ENCODE assay signal across 8 mouse cellular contexts in the genomic region with DNA sequence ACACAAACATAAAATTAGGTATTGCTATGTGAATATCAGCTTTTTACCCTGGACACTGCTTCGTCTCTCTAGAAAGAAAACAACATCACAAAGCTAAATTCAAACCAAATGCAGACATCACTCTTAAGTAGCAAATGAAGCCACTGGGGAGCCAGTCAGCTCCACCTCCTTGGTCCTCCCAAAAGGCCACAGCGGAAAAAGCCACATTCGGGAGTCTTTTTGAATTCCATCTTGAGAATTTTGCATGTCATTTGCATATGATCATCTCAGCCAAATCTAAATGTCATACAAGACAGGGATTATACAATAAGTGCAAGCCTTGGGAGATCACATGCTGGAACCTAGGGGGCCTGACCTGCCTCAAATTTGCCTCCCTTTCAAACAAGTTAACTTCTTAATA.
DNase-seq lines count a peak whose midpoint lies in the region; ATAC-seq and TF ChIP-seq lines count a peak whose summit lies in the region.
"Had no signal": no experiment of that assay in that cellular context is flagged by ENCODE, and none has a peak within 500 bp of the region (broad histone marks: within the 10 kb centered on the region; RNA-seq: fewer than 3 reads in every experiment).

No protein-coding gene starts in this region.

- H3K27ac ChIP-seq in heart, embryonic 14.5 days (replicated peaks in 1 of 2; ENCODE audit: control insufficient read depth in 1 of 2, insufficient read depth in 1 of 2, low read depth in 2 of 2, low read length in 2 of 2) = peak overlapping the region; percentile 49 to 88; a peak in 3 of 4 replicates
- 0 out of 2 replicates have a peak overlapping the region, but pooled peaks have one; percentile 20 for H3K27ac ChIP-seq in lung, postnatal 0 days (ENCODE audit: low read length)
- H3K27ac ChIP-seq in embryonic facial prominence, embryonic 14.5 days (replicated peaks; ENCODE audit: low read depth, low read length) = peak overlapping the region; percentile 84

- 0 out of 2 replicates have a peak overlapping the region, but pooled peaks have one; percentile 40 for H3K4me2 ChIP-seq in heart, embryonic 14.5 days (ENCODE audit: low read length)
- H3K4me2 ChIP-seq in lung, postnatal 0 days (replicated peaks; ENCODE audit: low read depth, low read length) = no peak overlapping the region
- H3K4me2 ChIP-seq in embryonic facial prominence, embryonic 14.5 days (ENCODE audit: low read depth, low read length) = no peak overlapping the region

- H3K9me3 ChIP-seq in heart, embryonic 14.5 days (ENCODE audit: control insufficient read depth, low read length) = no peaks in the 10 kb centered on the region
- H3K9me3 ChIP-seq in lung, postnatal 0 days (ENCODE audit: low read length) = no peaks in the 10 kb centered on the region
- no peaks in the 10 kb centered on the region for H3K9me3 ChIP-seq in embryonic facial prominence, embryonic 14.5 days (ENCODE audit: control insufficient read depth, low read length)

- intact Hi-C loops in heart, postnatal 36 days (cut with DNase I) = loop anchor here (2.0 kb wide), 1 partner anchor 85 kb away; the partner anchor contains the start of gene Arid5b

- H3K4me3 ChIP-seq in heart, embryonic 14.5 days (ENCODE audit: control insufficient read depth in 1 of 2, insufficient read depth in 1 of 2, low read depth in 1 of 2, low read length in 2 of 2) = no peak overlapping the region
- no peak overlapping the region for H3K4me3 ChIP-seq in lung, postnatal 0 days (ENCODE audit: low read depth, low read length)
- H3K4me3 ChIP-seq in embryonic facial prominence, embryonic 14.5 days (ENCODE audit: low read depth, low read length) = no peak overlapping the region
- H3K4me3 ChIP-seq: erythroblast, embryonic 14.5 days had no signal

- no peaks in the 10 kb centered on the region for H3K27me3 ChIP-seq in heart, embryonic 14.5 days (ENCODE audit: control insufficient read depth, insufficient read depth, low read length)
- H3K27me3 ChIP-seq in lung, postnatal 0 days (replicated peaks; ENCODE audit: insufficient read depth, low read length) = no peaks in the 10 kb centered on the region
- H3K27me3 ChIP-seq in embryonic facial prominence, embryonic 14.5 days (replicated peaks; ENCODE audit: control insufficient read depth, insufficient read depth, low read length) = no peaks in the 10 kb centered on the region

- no peak overlapping the region for H3K9ac ChIP-seq in heart, embryonic 14.5 days (ENCODE audit: low read length)
- H3K9ac ChIP-seq in lung, postnatal 0 days (replicated peaks; ENCODE audit: low read depth) = no peak overlapping the region
- H3K9ac ChIP-seq in embryonic facial prominence, embryonic 14.5 days (ENCODE audit: low read depth, low read length) = no peak overlapping the region

- H3K4me1 ChIP-seq in heart, embryonic 14.5 days (ENCODE audit: control insufficient read depth in 2 of 2, insufficient read depth in 2 of 2, low read length in 2 of 2) = peaks cover 4 to 23% of the 10 kb centered on the region in 2 experiments
- H3K4me1 ChIP-seq in lung, postnatal 0 days (ENCODE audit: insufficient read depth, low read depth, low read length) = no peaks in the 10 kb centered on the region; the same call in 1 of the 2 replicates
- H3K4me1 ChIP-seq in embryonic facial prominence, embryonic 14.5 days (ENCODE audit: control insufficient read depth, insufficient read depth, low read length) = peaks cover 29% of the 10 kb centered on the region

- H3K36me3 ChIP-seq in heart, embryonic 14.5 days (ENCODE audit: control insufficient read depth, insufficient read depth, low read length) = no peaks in the 10 kb centered on the region
- no peaks in the 10 kb centered on the region for H3K36me3 ChIP-seq in lung, postnatal 0 days (ENCODE audit: insufficient read depth, low read length)
- peaks cover 11% of the 10 kb centered on the region; the same call in 1 of the 2 replicates for H3K36me3 ChIP-seq in embryonic facial prominence, embryonic 14.5 days (ENCODE audit: control insufficient read depth, insufficient read depth, low read length)

- no peak for DNase-seq in heart, postnatal 36 days
- DNase-seq in lung, postnatal 0 days (ENCODE audit: low spot score) = no peak
- no peak for DNase-seq in lung, postnatal 25 days (ENCODE audit: low spot score)
- no peak for DNase-seq in embryonic facial prominence, embryonic 14.5 days (ENCODE audit: low spot score)
- peak; percentile 13 for DNase-seq in naive thymus-derived CD4-positive, alpha-beta T cell, adult 2 months (ENCODE audit: low read depth)
- no peak for DNase-seq in embryo, embryonic 10 days (ENCODE audit: low spot score)

- 67% methylated on average over 3 of the region's 3 CpGs for WGBS in heart, embryonic 14.5 days
- WGBS in lung, postnatal 0 days = 74% methylated on average over 3 of the region's 3 CpGs
- 36% methylated on average over 3 of the region's 3 CpGs for WGBS in embryonic facial prominence, embryonic 14.5 days

- no peak for TF ChIP-seq EP300 in lung, postnatal 0 days (IDR thresholded peaks at IDR 0.05)

- no peak for ATAC-seq in heart, embryonic 14.5 days (ENCODE audit: insufficient number of reproducible peaks, insufficient read depth, low FRiP score, low read depth)
- ATAC-seq in lung, postnatal 0 days = no peak
- ATAC-seq in embryonic facial prominence, embryonic 14.5 days (ENCODE audit: low read depth) = no peak

- TF ChIP-seq CTCF in lung, postnatal 0 days (IDR thresholded peaks at IDR 0.05) = no peak

Comparison
In these comparisons a context has a peak if more than half of its experiments do, and no peak if none do; other contexts are left out.
1. H3K27ac ChIP-seq: peak in every context shown above with its lines; median percentile 84 in embryonic facial prominence, embryonic 14.5 days; 68 in heart, embryonic 14.5 days; 20 in lung, postnatal 0 days.